Mouse (Mus musculus) small intestine, adult 2 months (tissue): ENCODE data around the gene Muc3.

ENCODE experiments used
- CTCF ChIP-seq: fragments of 200-500 bp; IDR thresholded peaks from 2 replicates; pipeline ENCODE4 v1.5.1; 2012; ENCODE audit warnings: low read depth, mild to moderate bottlenecking, control low read depth, inconsistent platforms, low read length, moderate library complexity, mixed read lengths; ENCODE audit not compliant: insufficient replicate concordance, insufficient read length; ENCODE audit errors: extremely low read depth
- POLR2A ChIP-seq: fragments of 200-500 bp; IDR thresholded peaks from 2 replicates; pipeline ENCODE4 v1.6.1; 2012; ENCODE audit warnings: low read depth, mild to moderate bottlenecking, control low read depth, inconsistent platforms, low read length, moderate library complexity

GRCm38 (mm10) chr5:137107024-137107423, 42.1 kb downstream of the Muc3 start:
- TF ChIP-seq CTCF (peak; percentile 65; the same call in 1 of the 2 replicates), POLR2A (no peak)
